Mouse (Mus musculus): ENCODE results near the gene Dek. TPM values are rescaled to one million over a fixed set of nuclear protein-coding genes. Genes with fewer than 3 reads are reported as not detected.

Gene Dek
- total RNA-seq, 2 experiments from 2014 or later = 470 to 476 TPM

DNA sequence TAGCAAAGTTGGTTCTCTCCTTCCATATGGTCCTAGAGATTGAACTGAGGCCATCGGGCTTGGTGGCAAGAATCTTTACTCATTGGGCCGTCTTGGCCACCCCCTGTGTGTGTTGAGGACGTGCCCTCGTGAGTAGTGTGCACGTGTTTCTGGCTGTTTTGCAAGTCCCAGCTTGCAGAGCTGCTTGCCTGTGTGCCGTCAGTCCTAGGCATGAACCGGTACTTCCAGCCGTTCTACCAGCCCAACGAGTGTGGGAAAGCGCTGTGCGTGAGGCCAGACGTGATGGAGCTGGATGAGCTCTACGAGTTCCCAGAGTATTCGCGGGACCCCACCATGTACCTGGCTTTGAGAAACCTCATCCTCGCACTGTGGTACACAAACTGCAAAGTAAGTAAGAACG is 43.2 kb downstream of the Dek start:
- ATAC-seq (replicated peaks; ENCODE audit: poor library complexity) = no peak

DNA sequence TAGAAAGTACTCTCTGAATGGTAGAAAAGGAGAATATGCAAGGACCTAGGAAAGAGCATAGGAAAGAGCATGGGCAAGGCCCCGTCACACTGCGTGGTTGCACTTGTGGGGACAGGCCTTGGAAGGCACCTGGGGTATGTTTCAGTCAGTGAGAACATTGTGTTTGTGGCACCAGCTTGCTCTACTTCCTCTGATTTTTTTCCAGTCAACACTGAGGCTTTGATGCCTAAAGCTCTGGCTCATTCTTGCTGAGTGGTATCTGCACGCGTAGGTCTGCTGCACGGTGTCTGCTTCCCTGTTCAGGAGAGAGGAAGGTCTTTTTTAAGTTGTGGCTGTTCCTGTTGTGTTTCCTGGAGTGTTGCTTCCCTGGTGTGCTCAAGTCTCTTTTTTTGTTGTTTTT is 49.2 kb downstream of the Dek start:
- ATAC-seq (replicated peaks; ENCODE audit: poor library complexity) = no peak; the same call in 1 of the 2 replicates

DNA sequence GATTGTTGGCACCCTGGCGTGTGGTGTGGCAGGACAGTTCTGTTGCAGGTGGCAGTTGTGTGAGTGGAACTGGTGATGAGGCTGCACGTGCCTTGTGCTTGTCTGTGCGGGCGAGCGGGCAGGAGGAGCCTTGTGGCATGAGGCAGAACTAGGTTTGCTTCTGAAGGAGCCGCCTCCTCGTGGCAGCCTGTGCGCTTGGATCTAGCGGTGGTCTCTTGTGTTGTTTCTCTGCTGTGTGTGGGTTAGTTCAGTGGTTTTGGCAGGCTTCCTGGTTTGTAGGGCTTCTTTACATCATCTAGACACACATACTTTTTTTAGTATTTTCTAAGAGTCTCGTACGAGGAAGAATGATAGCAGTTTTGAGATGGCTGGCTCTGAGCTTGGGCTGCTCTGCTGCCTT is 49.9 kb downstream of the Dek start:
- ATAC-seq (replicated peaks; ENCODE audit: poor library complexity) = peak; percentile 72

DNA sequence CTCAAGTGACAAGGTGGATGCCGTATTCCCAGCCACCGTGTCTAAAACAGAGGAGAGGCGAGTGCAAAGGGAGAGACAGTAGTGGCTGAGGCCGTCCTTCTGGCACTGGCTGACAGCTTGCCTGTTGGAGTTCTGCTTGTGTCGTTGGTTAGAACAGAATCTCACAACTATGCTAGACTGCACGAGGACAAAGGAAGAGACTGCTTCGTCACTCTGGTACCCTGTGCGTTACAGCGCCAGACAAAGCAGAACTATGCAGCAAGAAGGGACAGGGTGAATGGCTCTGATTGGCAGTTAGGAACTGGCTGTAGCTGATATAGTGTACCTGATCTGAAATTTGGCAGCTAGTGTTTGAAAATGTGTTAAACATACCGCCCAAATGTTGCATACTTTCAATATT is 52.0 kb downstream of the Dek start:
- ATAC-seq (replicated peaks; ENCODE audit: poor library complexity) = no peak

GRCm38 (mm10) chr13:47050009-47050408 is 56.0 kb downstream of the Dek start:
- no peak for ATAC-seq (replicated peaks; ENCODE audit: poor library complexity)

DNA sequence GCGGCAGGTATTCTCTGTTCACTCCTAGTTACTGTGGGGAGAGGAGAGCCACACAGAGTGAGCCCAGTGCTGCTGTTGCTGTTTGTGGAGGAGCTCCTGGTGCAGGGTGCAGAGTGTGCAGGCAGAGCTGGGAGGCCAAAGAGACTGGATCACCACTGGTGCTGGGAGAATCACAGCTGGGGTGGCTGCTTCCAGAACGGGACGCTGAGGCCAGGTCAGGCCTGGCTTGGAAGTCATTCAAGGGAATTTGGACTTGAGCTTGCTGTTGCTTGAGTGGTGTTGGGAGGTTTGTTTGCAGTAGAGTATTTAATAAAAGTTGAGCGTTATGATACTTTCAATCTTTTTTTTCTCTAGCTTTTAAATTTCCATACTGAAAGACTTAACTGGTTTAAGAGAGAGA is 58.0 kb downstream of the Dek start:
- ATAC-seq (replicated peaks; ENCODE audit: poor library complexity) = no peak

DNA sequence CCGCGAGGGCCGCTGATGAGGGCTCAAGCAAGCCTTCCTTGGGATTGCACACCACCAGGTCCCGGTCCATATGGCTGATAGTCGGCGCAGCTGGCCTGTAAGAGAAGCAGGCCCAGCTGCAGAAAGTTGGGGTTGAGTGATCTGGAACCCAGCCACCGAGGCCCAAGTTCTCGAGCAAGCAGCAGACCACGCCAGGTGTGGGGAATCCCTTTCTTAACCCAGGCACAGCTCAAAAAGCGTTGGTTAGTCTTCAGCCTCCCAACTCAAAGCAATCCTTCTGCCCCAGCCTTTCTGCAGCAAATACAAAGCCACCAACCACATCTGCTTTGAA is 61.4 kb downstream of the Dek start, which contains the start of gene Tpmt:
Tpmt (minus strand) TSS at position 121 of the 331 bp plus-strand sequence.
- 0 out of 2 replicates have a peak, but pooled peaks have one; percentile 1 for ATAC-seq (replicated peaks; ENCODE audit: poor library complexity)

DNA sequence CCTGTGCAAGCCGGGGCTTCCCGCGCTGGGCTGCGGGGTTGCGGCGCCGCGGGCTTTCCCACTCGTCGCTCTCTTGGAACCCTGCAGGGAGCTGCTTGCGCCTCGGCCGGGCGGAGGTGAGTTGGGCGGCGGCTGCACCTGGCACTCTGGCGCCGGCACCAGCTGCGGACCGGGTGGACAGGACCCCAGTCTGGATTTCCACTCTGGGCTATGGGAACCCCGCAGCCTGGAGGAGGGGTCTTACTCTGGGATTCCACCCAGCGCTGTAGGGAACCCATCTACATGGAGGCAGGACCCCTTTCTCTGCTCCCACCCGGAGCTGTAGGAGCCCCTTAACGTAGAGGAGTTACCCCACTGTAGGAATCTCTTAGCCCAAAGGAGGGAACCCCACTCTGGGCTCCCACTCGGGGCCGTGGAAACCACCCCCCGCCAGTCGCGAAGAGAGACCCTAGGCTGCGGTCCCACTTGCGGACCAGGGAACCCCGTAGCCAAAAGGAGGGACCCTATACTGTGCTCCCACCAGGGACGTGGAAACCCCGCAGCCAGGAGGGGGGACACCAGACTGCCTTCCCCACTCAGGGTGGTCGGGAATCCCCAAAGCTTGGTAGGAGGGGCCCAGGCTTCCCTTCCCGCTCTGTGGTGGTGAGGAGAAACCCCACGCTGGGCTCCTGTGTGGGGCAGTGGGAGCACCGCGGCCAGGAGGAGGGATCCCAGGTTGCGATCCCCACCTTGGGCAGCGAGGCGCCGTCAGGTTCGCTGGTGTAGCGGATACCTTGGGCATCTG is 62.0 kb downstream of the Dek start:
- ATAC-seq (replicated peaks; ENCODE audit: poor library complexity) = no peak

- peak; percentile 90 for ATAC-seq (replicated peaks; ENCODE audit: poor library complexity)
Measured at GRCm38 (mm10) chr13:47043030-47043680, 62.8 kb downstream of the Dek start, which contains the start of gene Kdm1b. Gene Kdm1b (plus strand): TSS chr13:47043499.

- no peak for ATAC-seq (replicated peaks; ENCODE audit: poor library complexity)
Measured at GRCm38 (mm10) chr13:47042024-47042633, 63.9 kb downstream of the Dek start.

GRCm38 (mm10) chr13:47040061-47040460 is 65.9 kb downstream of the Dek start:
- no peak for ATAC-seq (replicated peaks; ENCODE audit: poor library complexity)

DNA sequence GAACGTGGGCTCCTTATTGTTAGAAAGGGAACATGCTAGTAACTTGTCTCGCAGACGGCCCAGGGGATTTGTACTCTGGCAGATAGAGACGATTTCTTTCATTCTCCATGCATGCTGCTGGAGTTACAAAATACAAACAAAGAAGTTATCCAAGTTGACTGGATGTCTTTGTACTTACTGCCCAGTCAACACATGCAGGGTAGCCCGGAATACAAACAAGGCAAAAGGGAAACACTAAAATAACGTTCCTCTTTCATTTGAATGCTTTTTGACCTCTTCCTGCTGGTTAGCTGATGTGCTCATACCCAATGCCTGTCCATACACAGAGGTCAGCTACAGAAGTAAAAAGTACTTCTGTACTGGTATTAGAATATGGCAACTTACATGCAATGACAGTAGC is 68.1 kb downstream of the Dek start:
- no peak for ATAC-seq (replicated peaks; ENCODE audit: poor library complexity)

Other genes starting within 250 kb of the Dek start
- 20.9 and 24.4 TPM in 2 replicates for gene Kif13a, start 176.3 kb downstream of the Dek start, total RNA-seq (2015)
- gene Kif13a, start 176.3 kb downstream of the Dek start, total RNA-seq (2017) = 31.1 and 41.0 TPM in 2 replicates
- 2.1 and 2.2 TPM in 2 replicates for gene Nhlrc1, start 91.4 kb downstream of the Dek start, total RNA-seq (2015)
- 2.2 and 4.8 TPM in 2 replicates for gene Nhlrc1, start 91.4 kb downstream of the Dek start, total RNA-seq (2017)
- gene Kdm1b, start 62.7 kb downstream of the Dek start, total RNA-seq (2015) = 8.9 and 9.4 TPM in 2 replicates
- 9.3 and 11.3 TPM in 2 replicates for gene Kdm1b, start 62.7 kb downstream of the Dek start, total RNA-seq (2017)
- gene Tpmt, start 61.5 kb downstream of the Dek start, total RNA-seq (2015) = 6.5 and 9.4 TPM in 2 replicates
- 1.5 and 3.1 TPM in 2 replicates for gene Tpmt, start 61.5 kb downstream of the Dek start, total RNA-seq (2017)
- 7.0 and 10.6 TPM in 2 replicates for gene Rnf144b, start 16.5 kb upstream of the Dek start, total RNA-seq (2015)
- 7.4 and 10.8 TPM in 2 replicates for gene Rnf144b, start 16.5 kb upstream of the Dek start, total RNA-seq (2017)

Data from megakaryocyte progenitor cell, adult 5-6 weeks (primary cell).